Mouse (Mus musculus) cerebellum, postnatal 14 days (tissue): ENCODE measurements at regions not wholly inside any gene's neighbourhood (a gene's known extent, or its start where the extent isn't known, plus 50 kb on each side); places are given as distances from the start of the nearest gene placed in this dataset.
"Not testable (repeated sequence)": the region's sequence is repeated elsewhere in the genome, so short reads cannot be mapped to it uniquely, and the experiment has no call there.

Experiments
- DNase-seq, 2 experiments: peaks; one replicate each; pipeline ENCODE4 v3.0.0; 2021; ENCODE audit warnings: mixed read lengths in 2 of 2

DNA sequence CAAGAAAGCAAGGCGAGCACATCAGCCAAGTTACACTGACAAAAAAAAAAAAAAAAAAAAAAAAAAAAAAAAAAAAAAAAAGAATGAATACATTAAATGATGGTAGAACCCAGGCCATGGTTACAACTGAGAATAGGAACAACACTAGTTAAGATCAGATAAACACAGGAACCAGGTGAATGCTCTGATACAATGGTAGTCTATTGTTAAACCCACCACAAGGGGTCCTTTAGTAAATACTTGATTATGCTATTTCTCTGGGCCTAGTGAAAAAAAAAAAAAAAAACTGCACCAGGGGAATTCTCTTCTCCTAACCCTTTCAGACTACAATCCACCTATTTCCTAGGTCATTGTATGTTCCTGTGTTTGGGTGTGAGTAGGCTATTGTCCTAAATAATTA lies 2289.7 kb downstream of the Cntnap5b start:
- DNase-seq: no peak

DNA sequence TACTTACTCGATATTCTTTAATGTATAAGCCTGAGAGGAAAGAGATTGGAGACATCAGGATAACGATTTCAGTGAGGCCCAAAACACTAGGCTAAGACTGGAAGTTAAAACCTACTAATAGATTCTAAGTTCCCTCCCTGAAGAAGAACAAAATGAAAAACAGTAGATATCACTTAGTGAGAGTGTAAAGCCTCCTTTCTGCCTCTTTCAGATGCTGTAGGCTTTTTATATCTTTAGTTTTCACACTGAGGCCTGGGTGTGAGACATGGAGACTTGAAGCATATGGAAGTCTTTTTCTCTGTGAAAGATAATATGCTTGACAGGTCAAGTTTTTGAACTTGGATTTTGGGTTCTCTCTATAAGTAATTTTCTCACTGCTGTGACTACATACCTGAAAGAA lies 2333.1 kb downstream of the Cntnap5b start:
- DNase-seq: no peak

DNA sequence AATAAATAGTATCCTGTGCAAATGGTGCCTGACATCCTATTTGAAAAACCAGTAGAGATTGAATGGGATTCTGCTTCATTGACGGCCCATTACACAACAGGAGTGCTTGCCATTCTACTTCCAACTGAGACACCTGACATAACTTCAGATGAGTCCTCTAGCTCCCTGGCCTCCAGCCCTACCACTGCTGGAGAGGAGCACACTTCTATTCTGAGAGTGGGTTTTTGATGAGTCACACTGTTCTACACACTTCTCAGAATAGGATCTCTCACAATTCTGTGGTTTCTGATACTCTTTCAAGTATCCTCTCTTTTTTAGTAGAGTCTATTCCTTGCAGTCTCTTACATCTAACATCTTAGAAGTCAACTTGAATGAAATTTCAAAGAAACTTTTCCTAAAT lies 2366.5 kb downstream of the Cntnap5b start:
- no peak for DNase-seq

DNA sequence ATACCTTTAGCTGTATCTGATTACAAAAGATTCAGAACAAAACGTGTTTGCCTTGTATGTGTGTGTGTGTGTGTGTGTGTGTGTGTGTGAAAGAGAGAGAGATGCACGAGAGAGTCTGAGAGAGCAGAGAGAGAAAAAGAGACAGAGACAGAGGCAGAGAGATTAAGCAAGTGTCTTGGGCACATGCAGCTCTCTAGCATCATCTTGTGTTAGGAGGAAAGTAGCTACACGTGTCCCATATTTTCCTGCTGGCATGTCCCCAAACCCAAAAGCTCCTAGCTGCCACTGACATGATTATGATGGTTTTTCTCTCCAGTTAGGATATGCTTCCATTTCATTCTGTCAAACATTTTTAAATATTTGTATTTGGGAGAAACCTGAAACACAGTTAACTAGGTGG lies 2373.8 kb downstream of the Cntnap5b start:
- peak in 1 of 2 experiments; percentile 1 for DNase-seq

DNA sequence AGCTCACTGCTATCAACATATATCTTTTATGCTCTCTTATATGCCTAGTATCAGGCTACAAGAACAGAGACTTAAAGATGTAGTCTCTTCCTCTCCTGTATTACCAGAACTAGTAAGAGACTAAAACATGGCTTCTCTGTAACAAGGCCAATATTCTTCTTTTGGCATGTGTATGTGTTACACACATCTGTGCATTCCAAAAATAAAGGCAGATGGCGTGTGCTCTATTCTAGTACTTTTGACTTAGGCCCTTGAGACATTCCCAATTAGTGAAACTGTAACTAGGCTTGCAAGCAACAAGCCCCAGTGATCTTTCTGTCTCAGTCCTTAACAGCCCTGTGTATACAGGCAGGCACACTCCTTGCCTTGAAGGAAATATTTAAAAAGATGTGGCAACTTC lies 2394.1 kb downstream of the Cntnap5b start:
- DNase-seq: no peak

DNA sequence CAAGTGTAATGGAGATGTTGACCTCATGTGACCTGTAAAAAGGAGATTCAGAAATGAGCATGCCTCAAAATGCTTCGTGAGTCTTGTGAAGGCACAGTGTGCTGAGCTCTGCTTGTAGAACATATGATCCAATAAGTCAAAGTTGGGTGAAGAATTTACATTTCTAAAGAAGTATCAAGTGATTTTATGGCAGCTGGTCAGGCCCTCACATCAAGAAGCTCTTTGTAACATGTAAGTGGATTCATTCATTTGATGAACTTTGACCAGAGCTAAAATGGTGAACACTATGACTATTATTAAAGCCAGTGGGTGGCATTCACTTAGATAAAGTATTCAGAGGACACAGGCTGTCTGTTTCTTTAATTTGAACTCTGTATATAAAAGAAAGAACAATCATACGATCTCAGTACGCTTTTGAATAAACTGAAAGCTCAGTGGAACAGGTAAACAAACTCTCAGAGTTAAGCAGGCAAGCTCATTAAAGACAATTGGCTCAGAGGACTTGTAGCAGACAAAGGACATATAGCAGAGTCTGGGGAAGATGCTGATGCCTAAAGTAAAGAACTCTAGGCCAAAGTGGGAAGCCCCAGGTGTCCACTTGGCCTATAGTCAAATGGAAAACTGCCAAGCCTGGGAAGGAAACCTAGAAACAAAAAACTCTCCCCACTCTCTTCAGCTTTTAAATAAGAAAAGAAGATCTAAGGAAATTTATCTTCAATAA lies 2398.2 kb downstream of the Cntnap5b start:
- peak in 1 of 2 experiments; percentile 7 for DNase-seq

DNA sequence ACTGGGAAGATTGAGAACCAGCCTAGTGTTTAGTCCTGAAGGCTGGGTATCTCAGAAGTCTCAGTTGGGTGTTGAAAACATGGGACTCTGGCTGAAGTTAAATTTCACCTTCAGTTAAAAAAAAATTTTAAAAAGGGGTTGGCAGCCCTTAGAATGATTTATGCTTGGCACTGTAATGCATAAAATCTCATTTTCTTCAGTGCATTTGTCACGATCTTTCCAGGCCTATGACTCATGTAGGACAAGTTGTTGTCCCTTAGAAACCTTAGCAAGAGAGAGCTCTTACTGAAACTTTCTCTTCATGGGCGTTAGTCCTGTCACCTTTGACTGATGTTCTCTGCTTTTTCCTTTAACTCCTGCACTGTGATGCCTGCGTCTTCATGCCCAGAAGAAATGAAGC lies 2413.4 kb downstream of the Cntnap5b start:
- DNase-seq: no peak

DNA sequence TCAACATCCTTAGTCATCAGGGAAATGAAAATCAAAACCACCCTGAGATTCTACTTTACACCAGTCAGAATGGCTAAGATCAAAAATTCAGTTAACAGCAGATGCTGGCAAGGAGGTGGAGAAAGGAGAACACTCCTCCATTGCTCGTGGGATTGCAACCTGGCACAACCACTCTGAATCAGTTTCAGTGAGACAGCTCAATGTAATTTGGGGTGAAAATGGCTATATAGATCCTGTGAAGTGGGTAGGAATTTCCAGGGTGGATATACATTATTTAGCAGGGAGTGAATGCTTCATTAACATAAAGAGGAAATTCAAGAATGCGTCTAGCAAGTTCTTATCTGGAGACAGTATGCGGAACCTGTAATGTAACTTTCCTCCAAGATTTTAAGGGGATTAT lies 2462.9 kb downstream of the Cntnap5b start:
- DNase-seq: no peak

DNA sequence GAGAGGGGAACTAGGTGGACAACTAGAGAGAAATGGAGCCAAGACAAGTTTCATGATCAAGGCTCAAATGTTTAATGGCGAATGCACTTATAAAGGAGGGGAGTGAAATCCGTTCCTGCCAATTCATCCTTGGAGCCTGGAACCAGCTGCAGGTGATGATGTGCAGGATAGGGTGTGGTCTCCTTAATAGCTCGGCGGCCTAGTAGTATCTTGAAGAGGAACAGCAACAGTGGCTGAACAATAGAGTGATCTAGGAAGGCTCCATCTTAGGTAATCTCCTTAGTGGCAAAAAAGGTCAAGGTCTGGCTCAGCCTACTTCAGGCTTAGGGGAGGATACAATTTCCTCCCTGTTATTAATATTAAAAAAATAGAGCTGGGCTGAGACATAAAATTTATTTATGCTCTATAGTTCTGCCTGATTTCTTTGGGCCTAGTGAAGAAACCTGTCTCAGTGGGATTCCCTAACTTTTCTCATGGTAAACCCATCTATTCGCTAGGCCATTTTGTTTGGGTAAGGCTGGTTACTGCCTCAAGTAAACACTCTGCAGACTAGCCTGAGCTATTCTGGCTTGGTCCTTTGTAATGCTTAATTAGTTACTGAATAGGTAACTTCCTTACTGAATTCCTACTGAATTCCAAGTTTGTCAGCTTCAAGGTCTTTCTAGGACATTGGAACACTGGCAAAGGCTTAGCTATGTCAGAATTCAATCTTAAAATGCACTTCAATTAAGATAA lies 2490.7 kb downstream of the Cntnap5b start:
- DNase-seq: not testable (repeated sequence)

DNA sequence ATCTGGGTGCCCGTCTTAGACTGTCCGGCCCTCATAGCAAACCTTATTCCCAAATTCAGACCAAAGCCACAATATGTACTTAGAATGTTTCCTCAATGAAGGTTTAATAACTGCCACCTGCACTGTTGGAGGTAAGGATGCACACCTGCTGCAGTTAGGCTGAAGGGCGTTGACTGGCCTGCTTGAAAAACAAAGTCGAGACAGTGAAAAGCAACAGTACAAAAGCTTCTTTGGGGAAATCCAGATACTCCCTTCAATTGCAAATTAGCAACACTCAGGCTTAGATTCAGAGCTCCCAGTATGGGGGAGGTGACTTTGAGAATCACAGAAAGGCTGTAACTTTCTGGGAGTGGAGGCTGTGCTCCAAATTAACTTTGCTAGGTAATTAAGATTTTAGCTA lies 2491.9 kb downstream of the Cntnap5b start:
- not testable (repeated sequence) for DNase-seq

DNA sequence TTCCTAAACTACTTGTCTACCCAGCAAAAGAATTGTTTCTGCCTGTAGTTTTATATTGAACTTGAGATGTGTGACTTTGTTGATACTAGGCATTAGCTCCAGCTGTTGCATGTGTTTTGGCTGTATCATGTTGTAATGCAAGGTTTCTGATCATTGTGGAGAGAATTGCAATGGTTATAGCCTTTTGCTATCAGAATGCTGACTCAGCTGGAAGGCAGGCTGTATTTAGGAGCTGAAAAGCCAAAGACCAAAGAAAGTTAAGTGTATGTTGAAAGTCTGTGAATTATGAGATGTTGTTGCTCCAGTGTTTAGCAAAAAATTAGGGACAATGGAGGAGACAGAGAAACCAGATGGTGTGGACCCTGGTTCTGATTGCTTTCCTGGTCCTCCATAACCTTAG lies 2493.9 kb upstream of the Cdh20 start:
- no peak for DNase-seq

DNA sequence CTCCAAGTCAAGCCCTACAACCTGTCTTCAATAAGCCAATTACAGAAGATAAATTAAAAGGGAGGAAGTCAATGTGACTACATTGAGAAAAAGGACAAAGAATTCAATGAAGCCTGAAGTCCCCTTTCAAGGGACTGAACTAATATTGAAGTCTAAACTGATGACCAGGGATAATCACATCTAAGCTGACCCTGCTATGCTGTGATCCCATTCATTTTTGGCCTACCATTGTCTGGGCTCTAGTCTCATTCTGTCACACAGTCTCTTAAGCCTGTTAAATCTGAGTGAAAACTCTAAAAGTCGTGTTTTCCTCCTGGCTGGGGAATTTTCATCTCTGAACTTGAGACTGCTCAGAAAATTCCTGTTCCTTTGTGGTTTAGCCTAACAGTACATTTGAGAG lies 2480.0 kb upstream of the Cdh20 start:
- DNase-seq: no peak

DNA sequence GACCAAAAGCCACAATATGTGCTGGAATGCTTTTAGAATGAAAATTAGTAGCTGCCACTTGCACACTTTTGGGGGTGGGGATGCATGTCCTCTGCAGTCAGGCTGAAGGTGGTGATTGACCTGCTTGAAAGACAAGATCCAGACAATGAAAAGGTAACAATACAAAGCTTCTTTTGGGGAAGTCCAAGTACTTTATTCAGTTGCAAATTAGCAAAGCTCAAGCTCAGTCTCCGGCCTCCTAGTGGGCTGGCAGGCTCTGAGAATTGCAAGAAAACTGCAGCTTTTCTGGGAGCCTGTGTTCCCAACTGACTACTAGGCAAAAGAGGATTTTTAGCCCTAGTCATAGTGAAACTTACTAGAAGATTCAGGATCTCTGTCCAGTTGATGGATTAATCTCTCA lies 2464.8 kb upstream of the Cdh20 start:
- DNase-seq: no peak

DNA sequence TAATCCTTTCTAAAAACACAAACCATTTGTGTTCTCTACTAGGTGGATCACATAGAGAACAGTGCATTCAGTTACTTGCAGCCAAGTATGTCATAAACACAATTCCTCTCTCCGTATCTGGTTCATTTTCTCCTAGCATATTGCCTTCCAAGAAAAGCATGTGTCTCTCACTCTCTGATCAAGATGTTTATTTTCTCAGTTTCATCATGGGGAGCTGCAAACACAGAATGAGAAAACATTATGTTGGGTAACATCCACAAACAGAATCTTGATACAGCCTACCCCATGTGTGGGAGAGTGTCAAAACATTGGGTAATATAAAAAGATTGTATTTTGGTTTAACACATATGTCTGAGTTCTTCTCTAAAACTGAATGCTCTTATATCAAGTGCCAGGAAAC lies 2415.2 kb upstream of the Cdh20 start:
- no peak for DNase-seq

DNA sequence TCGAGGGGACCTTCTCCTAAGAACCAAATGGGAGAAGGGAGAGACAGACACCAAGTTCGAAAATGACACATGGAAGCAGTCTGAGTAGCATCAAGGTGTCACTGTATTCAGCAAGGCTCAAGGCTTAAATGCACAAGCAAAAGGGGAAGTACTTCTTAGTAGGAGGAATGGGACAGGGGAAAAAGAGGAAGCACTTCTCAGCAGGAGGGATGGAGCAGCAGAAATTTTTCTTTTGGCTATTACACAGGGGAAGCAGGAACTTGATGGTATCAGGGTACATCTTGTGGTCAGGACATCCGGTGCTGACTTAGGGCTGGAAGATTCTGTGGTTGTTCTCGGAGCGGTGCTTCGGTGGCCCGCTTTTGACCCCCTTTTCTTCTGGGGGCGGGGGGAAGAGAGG lies 2410.4 kb upstream of the Cdh20 start:
- not testable (repeated sequence) for DNase-seq

DNA sequence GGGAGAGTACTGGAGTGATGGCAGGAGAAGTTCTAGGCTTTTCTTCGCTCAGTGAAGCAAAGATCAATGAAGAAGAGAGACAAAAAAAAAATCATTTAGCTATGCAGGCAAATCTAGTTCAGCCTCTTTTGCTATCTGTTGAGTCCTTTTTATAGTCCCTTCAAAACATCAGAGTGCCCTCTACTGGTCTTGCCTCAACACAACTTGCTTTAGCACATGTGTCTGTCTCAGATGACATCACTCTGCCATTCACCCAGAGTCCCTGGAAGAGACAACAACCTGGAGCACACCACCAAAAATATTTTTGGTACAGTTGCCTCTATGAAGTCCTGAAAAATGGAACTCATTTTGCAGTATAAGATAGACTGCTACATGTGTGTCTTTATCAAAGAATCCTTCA lies 2389.7 kb upstream of the Cdh20 start:
- DNase-seq: peak; percentile 1 to 2
